Mouse (Mus musculus) midbrain, embryonic 16.5 days (tissue): Measurements from ENCODE around the gene Nbdy. TPM values are rescaled to one million over a fixed set of nuclear protein-coding genes. Genes with fewer than 3 reads are reported as not detected.

Experiments used
- ATAC-seq: fragments of 200-750 bp; cut with Nextera tagmentation; 2 replicates; pipeline ENCODE4 v1.8.0; 2017; ENCODE audit warnings: moderate TSS enrichment
- H3K27ac ChIP-seq: fragments of 300-500 bp; sonication (generic); 2 replicates; pipeline ENCODE4 v1.5.1; 2014; ENCODE audit warnings: mild to moderate bottlenecking, low read length, mixed read lengths
- H3K27me3 ChIP-seq: fragments of 300-500 bp; sonication (generic); 2 replicates; pipeline ENCODE4 v1.6.1; 2014; ENCODE audit warnings: low read depth, low read length, mixed read lengths; ENCODE audit not compliant: control insufficient read depth, insufficient read depth
- H3K36me3 ChIP-seq: fragments of 300-500 bp; sonication (generic); 2 replicates; pipeline ENCODE4 v1.6.1; 2014; ENCODE audit warnings: mild to moderate bottlenecking, low read length, moderate library complexity, mixed read lengths; ENCODE audit not compliant: control insufficient read depth, insufficient read depth
- H3K4me1 ChIP-seq: fragments of 300-500 bp; sonication (generic); 2 replicates; pipeline ENCODE4 v1.6.1; 2014; ENCODE audit warnings: mild to moderate bottlenecking, low read length, mixed read lengths; ENCODE audit not compliant: control insufficient read depth, insufficient read depth
- H3K4me2 ChIP-seq: fragments of 300-500 bp; sonication (generic); 2 replicates; pipeline ENCODE4 v1.6.1; 2014; ENCODE audit warnings: mild to moderate bottlenecking, low read length, mixed read lengths
- H3K4me3 ChIP-seq: fragments of 300-500 bp; sonication (generic); 2 replicates; pipeline ENCODE4 v1.5.1; 2014; ENCODE audit warnings: low read depth, mild to moderate bottlenecking, low read length, moderate library complexity, mixed read lengths
- H3K9ac ChIP-seq: fragments of 300-500 bp; sonication (generic); 2 replicates; pipeline ENCODE4 v1.6.1; 2014; ENCODE audit warnings: low read depth, low read length, mixed read lengths
- H3K9me3 ChIP-seq: fragments of 300-500 bp; sonication (generic); replicated peaks from 2 replicates; pipeline ENCODE4 v1.6.1; 2014; ENCODE audit warnings: mild to moderate bottlenecking, low read length, mixed read lengths; ENCODE audit not compliant: control insufficient read depth, poor library complexity, severe bottlenecking
- WGBS: fragments of 180-500 bp; shearing (Covaris S2); extraction: QIAGEN DNeasy Blood & Tissue Kit; methylation state at CpG from one replicate; pipeline ENCODE4 v1.1.7; 2014; 5-methylcytosine and 5-hydroxymethylcytosine counted together
- polyA plus RNA-seq: library from polyadenylated mRNA; unstranded; fragments of >200 nt; fragmentation: Nextera tagmentation; extraction: Ambion mirVana; gene quantifications from 2 replicates; pipeline ENCODE4 v1.2.1, GENCODE M21; 2015

The Nbdy gene
- polyA plus RNA-seq, 1 experiment from 2014 or later: 164 TPM

- no peak for ATAC-seq
- Histone ChIP-seq H3K9ac (no peak overlapping the region), H3K4me2 (no peak overlapping the region), H3K27ac (no peak overlapping the region), H3K27me3 (no peaks in the 10 kb centered on the region), H3K4me1 (no peaks in the 10 kb centered on the region), H3K4me3 (no peak overlapping the region), H3K9me3 (no peaks in the 10 kb centered on the region), H3K36me3 (no peaks in the 10 kb centered on the region)
- 90% methylated on average over 3 of the region's 3 CpGs for WGBS
These were observed 19.1 kb downstream of the Nbdy start for GRCm38 (mm10) chrX:153742493-153742892.

- Histone ChIP-seq H3K4me1 (no peaks in the 10 kb centered on the region), H3K27me3 (no peaks in the 10 kb centered on the region), H3K4me3 (no peak overlapping the region), H3K4me2 (no peak overlapping the region), H3K27ac (no peak overlapping the region), H3K9me3 (no peaks in the 10 kb centered on the region), H3K36me3 (no peaks in the 10 kb centered on the region), H3K9ac (no peak overlapping the region)
- no peak for ATAC-seq
- WGBS: 44% methylated on average over 2 of the region's 2 CpGs
These were observed 25.8 kb downstream of the Nbdy start for GRCm38 (mm10) chrX:153749230-153749629.

Other genes starting within 250 kb of the Nbdy start
- 50.4 and 51.9 TPM in 2 replicates for gene Ubqln2, start 225.4 kb upstream of the Nbdy start, polyA plus RNA-seq
- gene Cypt3, start 165.0 kb upstream of the Nbdy start, polyA plus RNA-seq: not detected in 2 replicates
- gene Kctd12b, start 27.2 kb upstream of the Nbdy start, polyA plus RNA-seq: 3.4 and 4.4 TPM in 2 replicates
- 28.6 and 33.0 TPM in 2 replicates for gene Spin2c, start 108.6 kb downstream of the Nbdy start, polyA plus RNA-seq